Mouse (Mus musculus) cerebellum, postnatal 4 days (tissue): ENCODE measurements around the gene Fgfr2.
A peak's percentile ranks its signal among the peaks of the same experiment; 100 is the strongest.

Source experiments
- DNase-seq, 2 experiments: peaks; one replicate each; pipeline ENCODE4 v3.0.0; 2022; ENCODE audit warnings: low spot score in 2 of 2, mixed read lengths in 1 of 2

The Fgfr2 gene

GRCm38 (mm10) chr7:133123244-133123998 is at the start of gene Fgfr2:
TSS of gene Fgfr2 (minus strand) at chr7:133123350.
- DNase-seq = peak in 1 of 2 experiments; percentile 64

GRCm38 (mm10) chr7:133171403-133172032 is 48.4 kb upstream of the Fgfr2 start:
- no peak for DNase-seq

GRCm38 (mm10) chr7:133168928-133169327 is 45.8 kb upstream of the Fgfr2 start:
- no peak for DNase-seq

- no peak for DNase-seq
These were observed 44.8 kb upstream of the Fgfr2 start for GRCm38 (mm10) chr7:133167903-133168302.

DNA sequence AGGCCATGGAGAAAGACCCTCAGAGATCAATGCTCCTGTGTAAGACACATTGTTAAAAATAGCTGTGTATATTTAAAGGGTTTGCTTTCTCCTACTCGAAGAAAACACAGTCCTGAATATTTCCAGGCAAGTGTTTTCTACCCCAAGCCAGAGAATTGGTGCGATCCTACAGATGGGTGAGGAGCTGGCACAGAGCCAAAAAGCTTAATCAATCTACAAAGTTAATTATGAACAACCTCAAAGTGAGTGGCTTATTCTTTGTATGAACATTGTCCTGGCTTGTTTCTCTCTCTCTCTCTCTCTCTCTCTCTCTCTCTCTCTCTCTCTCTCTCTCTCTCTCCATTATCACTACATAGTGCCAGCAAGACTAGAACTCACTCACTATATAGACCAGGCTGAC is 41.6 kb upstream of the Fgfr2 start:
- DNase-seq = no peak

DNA sequence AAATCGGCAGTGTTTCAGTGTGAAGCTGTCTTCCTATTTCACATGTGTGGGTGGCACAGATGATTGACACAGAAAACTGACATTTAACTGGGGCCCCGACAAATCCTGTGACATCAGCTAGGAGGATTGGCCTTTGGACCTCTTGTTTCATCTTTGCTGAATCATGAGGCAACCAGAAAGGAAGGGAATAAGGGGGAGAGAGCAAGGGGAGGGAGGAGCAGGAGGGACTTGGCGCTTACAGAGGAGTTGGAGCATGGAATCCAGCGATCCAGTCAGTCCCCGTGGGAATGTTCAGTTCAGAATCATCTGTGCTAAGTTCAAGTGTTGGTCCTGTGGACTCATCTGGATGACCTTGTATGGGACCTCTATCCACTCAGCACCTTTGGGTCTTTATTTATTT is 39.9 kb upstream of the Fgfr2 start:
- no peak for DNase-seq

DNA sequence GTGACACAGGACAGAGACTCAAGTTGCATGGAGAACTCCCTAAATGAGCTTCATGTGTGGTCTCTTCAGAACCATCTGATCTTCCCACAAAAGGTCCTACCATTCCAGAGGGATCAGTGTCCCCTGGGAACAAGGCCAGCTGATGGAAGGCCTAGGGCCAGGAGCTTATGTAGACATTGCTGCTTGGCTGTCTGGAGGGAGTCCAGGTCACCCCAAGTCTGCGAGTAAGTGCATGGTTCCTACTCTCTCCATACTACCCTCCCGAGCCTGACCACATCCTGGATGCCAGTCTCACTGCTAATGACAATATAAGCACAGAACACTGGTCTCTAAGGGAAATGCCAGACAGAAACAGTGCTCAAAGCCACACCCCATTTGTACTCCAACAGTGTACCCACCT is 39.0 kb upstream of the Fgfr2 start:
- no peak for DNase-seq

- no peak for DNase-seq
These were observed 38.4 kb upstream of the Fgfr2 start for GRCm38 (mm10) chr7:133161362-133162080.

GRCm38 (mm10) chr7:133159519-133159918 is 36.4 kb upstream of the Fgfr2 start:
- DNase-seq = no peak

DNA sequence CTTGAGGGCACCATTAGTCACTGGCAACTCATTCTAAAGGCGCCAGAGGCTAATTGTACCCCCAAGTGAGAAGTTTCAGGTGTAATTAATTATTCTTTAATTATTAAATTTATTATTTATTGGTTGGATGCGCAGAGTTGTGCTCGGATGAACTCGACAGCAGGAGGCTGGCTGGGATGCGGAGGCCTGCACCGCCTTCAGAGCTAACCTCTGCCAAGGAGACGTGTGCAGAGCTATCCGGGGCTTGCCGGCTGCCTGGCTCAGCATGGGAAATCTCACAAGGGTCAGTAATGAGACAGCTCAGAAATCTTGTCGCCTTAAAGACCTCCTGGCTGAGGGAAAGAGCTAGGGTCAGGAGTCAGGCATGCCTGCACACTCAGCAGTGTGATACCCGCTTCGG is 32.5 kb upstream of the Fgfr2 start:
- no peak for DNase-seq

DNA sequence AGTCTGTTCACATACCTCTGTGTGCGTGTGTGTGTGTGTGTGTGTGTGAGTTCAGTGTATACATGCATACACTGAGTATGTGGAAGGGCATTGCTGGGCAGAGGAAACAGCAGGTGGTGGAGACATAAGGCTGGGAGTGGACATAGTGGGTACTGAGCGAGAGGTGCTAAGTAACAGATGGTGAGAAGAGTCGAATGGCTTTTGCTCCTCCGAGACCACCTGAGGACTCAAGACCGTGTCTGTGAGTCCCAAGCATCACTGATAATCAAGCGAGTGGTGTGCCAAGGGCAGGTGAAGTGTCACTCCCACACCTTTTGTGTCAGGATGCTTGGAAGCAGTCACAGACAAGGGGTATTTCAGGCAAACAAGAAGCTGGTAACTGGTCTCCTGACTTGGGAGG is 31.7 kb upstream of the Fgfr2 start:
- no peak for DNase-seq

GRCm38 (mm10) chr7:133139689-133140336 is 16.7 kb upstream of the Fgfr2 start:
- DNase-seq = no peak

GRCm38 (mm10) chr7:133133552-133133951 is 10.4 kb upstream of the Fgfr2 start:
- no peak for DNase-seq

DNA sequence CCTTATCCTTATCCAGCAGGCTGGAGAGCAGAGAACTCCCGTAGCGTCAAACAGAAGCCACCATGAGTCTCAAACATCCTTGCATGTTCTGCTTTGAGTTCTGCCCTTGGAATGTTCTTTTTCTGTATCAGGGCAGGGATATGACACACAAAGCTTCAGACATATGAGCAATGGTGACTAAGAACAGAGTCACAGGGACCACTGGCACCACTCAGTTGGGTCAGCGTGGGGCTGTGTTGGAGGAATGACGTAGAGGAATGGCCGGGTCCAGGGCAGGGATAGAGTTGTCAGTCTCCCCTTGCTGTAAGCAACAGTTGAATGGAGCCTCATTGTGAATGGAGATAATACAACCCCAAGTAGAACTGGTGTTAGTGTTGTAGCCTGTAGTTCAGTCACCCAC is 9.6 kb upstream of the Fgfr2 start:
- DNase-seq = no peak

- DNase-seq = peak in 1 of 2 experiments; percentile 24
These were observed 1.7 kb upstream of the Fgfr2 start for GRCm38 (mm10) chr7:133124701-133125485.

GRCm38 (mm10) chr7:133123999-133124700 is 1.0 kb upstream of the Fgfr2 start, which contains the start of gene Ctbp2:
TSS of gene Ctbp2 (minus strand) at chr7:133124354.
- DNase-seq = peak; percentile 50 to 72

GRCm38 (mm10) chr7:133122379-133123243 is 539 bp downstream of the Fgfr2 start:
- peak; percentile 49 to 63 for DNase-seq

DNA sequence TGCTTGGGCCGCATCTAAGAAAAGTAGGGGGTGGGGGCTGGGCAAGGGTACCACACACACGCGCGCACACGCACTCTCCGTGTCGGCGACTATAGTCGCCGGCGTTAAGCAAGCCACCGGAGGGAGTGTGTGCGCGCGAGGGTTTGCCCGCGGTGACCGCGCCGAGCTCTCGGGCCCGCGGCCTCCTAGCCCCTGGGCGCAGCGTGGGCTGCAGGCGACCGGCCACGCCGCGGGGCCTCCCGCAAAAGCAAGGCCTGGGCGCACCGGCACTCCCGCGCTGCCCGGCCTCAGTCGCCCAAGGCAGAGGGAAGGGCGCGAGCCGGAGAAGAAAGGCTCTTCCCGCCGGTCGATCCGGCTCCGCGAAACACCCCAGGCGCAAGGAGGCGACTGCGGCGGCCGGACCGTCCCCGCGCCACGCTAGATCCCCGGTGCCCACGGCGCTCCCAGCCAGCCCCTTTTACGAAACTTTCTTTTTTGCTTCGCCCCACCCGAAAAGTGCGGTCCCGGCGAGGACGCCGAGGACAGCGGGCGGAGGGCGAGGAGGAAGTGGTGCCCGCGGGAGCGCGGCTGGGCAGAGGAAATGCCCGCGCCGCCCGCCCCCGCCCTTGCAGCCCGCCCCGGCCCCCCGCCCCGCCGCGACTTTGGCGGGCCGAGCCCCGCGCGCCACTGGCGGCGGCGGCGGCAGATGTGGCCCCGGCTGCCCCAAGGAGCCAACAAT is 1.3 kb downstream of the Fgfr2 start:
- peak in 1 of 2 experiments; percentile 47 for DNase-seq

DNA sequence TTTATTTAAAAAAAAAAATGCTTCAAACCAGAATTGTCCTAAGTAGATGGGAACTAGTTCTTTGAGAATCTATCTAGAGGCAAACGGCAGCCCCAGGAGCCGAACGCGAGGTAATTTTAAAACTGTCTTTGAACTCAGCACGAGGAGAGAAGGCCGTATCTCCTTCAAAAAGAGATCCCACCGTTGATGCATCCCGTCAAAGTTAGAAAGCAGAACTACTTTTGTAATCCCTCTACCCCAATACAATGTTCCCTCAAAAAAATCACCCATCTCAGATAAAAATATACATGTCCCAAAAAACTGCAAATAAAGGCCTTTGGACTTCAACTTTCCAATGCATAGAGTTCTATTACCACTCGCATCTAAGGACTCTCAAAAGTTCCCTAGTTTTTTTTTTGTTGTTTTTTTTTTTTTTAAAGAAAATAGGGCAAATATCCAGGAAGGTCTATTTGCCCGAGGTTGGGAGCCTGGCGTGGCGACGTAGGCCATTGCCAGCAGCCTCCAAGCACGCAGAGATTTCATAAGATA is 2.0 kb downstream of the Fgfr2 start:
- no peak for DNase-seq
